ENCODE assay signal across 8 mouse cellular contexts in the genomic region with DNA sequence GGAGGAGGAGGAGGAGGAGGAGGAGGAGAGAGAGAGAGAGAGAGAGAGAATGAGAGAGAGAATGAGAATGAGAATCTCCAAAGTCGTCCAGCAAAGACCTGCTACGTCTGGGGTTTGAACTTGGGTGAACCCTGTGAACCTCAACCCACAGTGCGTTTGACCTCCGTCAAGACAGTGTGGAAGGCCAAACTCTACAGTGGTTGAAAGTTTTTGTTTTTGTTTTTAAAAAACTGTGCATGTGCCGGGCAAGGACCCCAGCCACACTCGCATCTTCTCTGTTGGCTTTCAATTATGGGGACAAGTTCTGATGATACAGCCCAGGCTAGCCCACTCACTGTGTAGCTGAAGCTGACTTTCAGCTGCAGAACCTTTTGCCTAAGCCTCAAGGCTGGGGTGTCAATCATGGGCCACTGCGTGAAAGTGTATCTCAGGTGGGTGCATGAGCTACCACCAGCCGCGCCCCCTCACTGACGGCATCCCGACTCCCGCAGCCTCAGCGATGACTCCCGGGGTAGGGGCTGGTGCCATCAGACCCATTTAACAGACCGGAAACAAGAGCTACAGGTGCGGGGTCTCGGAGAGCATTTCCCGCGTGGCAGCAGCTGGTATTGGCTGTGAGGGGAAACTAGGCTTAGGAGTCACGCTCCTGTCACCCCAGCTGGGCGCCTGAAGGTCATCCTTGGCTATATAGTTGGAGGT. TPM values are rescaled to one million over a fixed set of nuclear protein-coding genes. Genes with fewer than 3 reads are reported as not detected.
A peak's percentile ranks its signal among the peaks of the same experiment; 100 is the strongest.
DNase-seq lines count a peak whose midpoint lies in the region; ATAC-seq and TF ChIP-seq lines count a peak whose summit lies in the region.

No protein-coding gene starts in this region.

- H3K27me3 ChIP-seq in CH12.LX (replicated peaks), result peaks cover 25% of the 10 kb centered on the region
- no peaks in the 10 kb centered on the region for H3K27me3 ChIP-seq in forebrain, postnatal 0 days (ENCODE audit: insufficient read depth, low read length)
- H3K27me3 ChIP-seq in neural tube, embryonic 11.5 days (ENCODE audit: control insufficient read depth, insufficient read depth, low read length), result peaks cover 28% of the 10 kb centered on the region

- intact Hi-C loops in gastrocnemius, adult 2 months (cut with DNase I), result no loop called here
- intact Hi-C loops in left cerebral cortex, postnatal 36 days (cut with DNase I), result no loop called here

- H3K4me2 ChIP-seq in CH12.LX (ENCODE audit: insufficient read depth, low read depth, poor library complexity, severe bottlenecking), result no peak overlapping the region; the same call in 1 of the 2 replicates
- peak overlapping the region; percentile 53 for H3K4me2 ChIP-seq in forebrain, postnatal 0 days (ENCODE audit: low read depth)
- H3K4me2 ChIP-seq in neural tube, embryonic 11.5 days (ENCODE audit: low read depth), result no peak overlapping the region

- peaks cover 34 to 61% of the 10 kb centered on the region in 2 experiments for H3K4me1 ChIP-seq in CH12.LX (ENCODE audit: control insufficient read depth in 1 of 2, insufficient read depth in 2 of 2)
- peaks cover 12% of the 10 kb centered on the region; the same call in 1 of the 2 replicates for H3K4me1 ChIP-seq in forebrain, postnatal 0 days (ENCODE audit: insufficient read depth)
- H3K4me1 ChIP-seq in neural tube, embryonic 11.5 days (ENCODE audit: control insufficient read depth, insufficient read depth, low read length), result peaks cover 6% of the 10 kb centered on the region; the same call in 1 of the 2 replicates

- no peak for TF ChIP-seq CTCF in gastrocnemius, adult 2 months (IDR thresholded peaks at IDR 0.05)
- no peak for TF ChIP-seq CTCF in CH12.LX (conservative IDR thresholded peaks at IDR 0.05 in 1 of 2, IDR thresholded peaks at IDR 0.05 in 1 of 2; ENCODE audit: low read depth in 2 of 2, low read length in 2 of 2)
- TF ChIP-seq CTCF in forebrain, postnatal 0 days (IDR thresholded peaks at IDR 0.05; ENCODE audit: low read depth), result peak; percentile 24; the same call in 1 of the 2 replicates

- H3K36me3 ChIP-seq in CH12.LX (replicated peaks in 1 of 2; ENCODE audit: control insufficient read depth in 1 of 2, insufficient read depth in 1 of 2, low read length in 1 of 2), result no peaks in the 10 kb centered on the region
- H3K36me3 ChIP-seq in forebrain, postnatal 0 days (ENCODE audit: insufficient read depth), result no peaks in the 10 kb centered on the region
- H3K36me3 ChIP-seq in neural tube, embryonic 11.5 days (ENCODE audit: control insufficient read depth, insufficient read depth, low read length), result no peaks in the 10 kb centered on the region

- peak; percentile 2 for ATAC-seq in forebrain, postnatal 0 days
- 0 out of 2 replicates have a peak, but pooled peaks have one; percentile 2 for ATAC-seq in neural tube, embryonic 11.5 days (ENCODE audit: insufficient read depth, low FRiP score, low TSS enrichment)

- no peak for TF ChIP-seq RAD21 in CH12.LX (IDR thresholded peaks at IDR 0.05; ENCODE audit: low read depth, low read length)

- TF ChIP-seq EP300 in CH12.LX (IDR thresholded peaks at IDR 0.05; ENCODE audit: low read length), result no peak

- H3K79me2 ChIP-seq in CH12.LX (replicated peaks; ENCODE audit: control insufficient read depth, extremely low read depth, insufficient read depth, poor library complexity, severe bottlenecking), result no peaks in the 10 kb centered on the region

- no peak for DNase-seq in gastrocnemius, adult 2 months
- no peak for DNase-seq in gastrocnemius, postnatal 25 days
- no peak for DNase-seq in CH12.LX (ENCODE audit: extremely low read depth)
- DNase-seq in forebrain, postnatal 0 days, result no peak
- DNase-seq in kidney, postnatal 14 days, result peak; percentile 26
- no peak for DNase-seq in neural tube, embryonic 11.5 days (ENCODE audit: low spot score)
- no peak for DNase-seq in left cerebral cortex, postnatal 36 days (ENCODE audit: low spot score in 2 of 2)
- no peak for DNase-seq in spleen, adult 18-20 months

- no peaks in the 10 kb centered on the region for H3K9me3 ChIP-seq in CH12.LX (replicated peaks; ENCODE audit: low read length)
- H3K9me3 ChIP-seq in forebrain, postnatal 0 days (ENCODE audit: low read length), result no peaks in the 10 kb centered on the region
- H3K9me3 ChIP-seq in neural tube, embryonic 11.5 days (ENCODE audit: control insufficient read depth, low read length), result no peaks in the 10 kb centered on the region

- peak overlapping the region; percentile 52 for H3K4me3 ChIP-seq in gastrocnemius, adult 2 months
- no peak overlapping the region for H3K4me3 ChIP-seq in CH12.LX (replicated peaks in 1 of 3; ENCODE audit: low read depth in 2 of 3, low read length in 2 of 3, poor library complexity in 1 of 3)
- H3K4me3 ChIP-seq in forebrain, postnatal 0 days (ENCODE audit: low read depth, low read length), result peak overlapping the region; percentile 18
- peak overlapping the region; percentile 1; the same call in 1 of the 2 replicates for H3K4me3 ChIP-seq in neural tube, embryonic 11.5 days (ENCODE audit: low read depth, low read length)

- in situ Hi-C loops in CH12.LX (cut with MboI; ENCODE audit: low pct_ligation_motif_present, low pct_unique_long_range_greater_than_20kb, low sequenced_read_pairs), result no loop called here

- H3K27ac ChIP-seq in gastrocnemius, adult 2 months, result peak overlapping the region; percentile 96
- no peak overlapping the region for H3K27ac ChIP-seq in CH12.LX (ENCODE audit: insufficient read depth, low read depth)
- peak overlapping the region; percentile 10; the same call in 1 of the 2 replicates for H3K27ac ChIP-seq in forebrain, postnatal 0 days (ENCODE audit: low read depth, low read length)
- 0 out of 2 replicates have a peak overlapping the region, but pooled peaks have one; percentile 6 for H3K27ac ChIP-seq in neural tube, embryonic 11.5 days (ENCODE audit: low read depth, low read length)

- dilution Hi-C loops in CH12.LX (cut with MboI; ENCODE audit: extremely low pct_ligation_motif_present, extremely low pct_unique_long_range_greater_than_20kb, low sequenced_read_pairs), result no loop called here

- no peak overlapping the region for H3K9ac ChIP-seq in CH12.LX (ENCODE audit: insufficient read depth, low read depth)
- 0 out of 2 replicates have a peak overlapping the region, but pooled peaks have one; percentile 6 for H3K9ac ChIP-seq in forebrain, postnatal 0 days
- no peak overlapping the region for H3K9ac ChIP-seq in neural tube, embryonic 11.5 days (ENCODE audit: low read length)

- 62% methylated on average over 21 of the region's 21 CpGs for WGBS in forebrain, postnatal 0 days
- WGBS in neural tube, embryonic 11.5 days, result 64% methylated on average over 21 of the region's 21 CpGs

- TF ChIP-seq POLR2A in CH12.LX (IDR thresholded peaks at IDR 0.05; ENCODE audit: low read depth, low read length), result no peak

RNA-seq across cellular contexts. Expression of gene Nfic, which starts 23.1 kb away (rescaled TPM):
- 100 to 1,000 TPM; 207 to 215 TPM for total RNA-seq in gastrocnemius, adult 2 months (2021)
- total RNA-seq in gastrocnemius, postnatal 25 days (2021), result 100 to 1,000 TPM; 215 to 268 TPM
- total RNA-seq in CH12.LX (2012; rRNA removed) (4.4 and 4.7 TPM in 2 replicates), CH12.LX (2014; rRNA removed) (0.07 and 0.34 TPM in 2 replicates)
- 3.8 and 4.0 TPM in 2 replicates for polyA plus RNA-seq in CH12.LX (2012; ENCODE audit: insufficient read length, low read depth)
- total RNA-seq in forebrain, postnatal 0 days (2014; rRNA removed), result 9.0 and 14.5 TPM in 2 replicates
- polyA plus RNA-seq in forebrain, postnatal 0 days (2015; fragmentation: Nextera tagmentation; extraction: Ambion mirVana), result 14.8 and 23.1 TPM in 2 replicates
- 16.8 TPM in 2 replicates for polyA plus RNA-seq in neural tube, embryonic 11.5 days (2014; fragmentation: Nextera tagmentation; extraction: Ambion mirVana)
- 10 to 100 TPM; 87.9 to 96.9 TPM for total RNA-seq in left cerebral cortex, postnatal 36 days (2021)

RNA-seq across cellular contexts. Expression of gene Smim24, which starts 39.5 kb away (rescaled TPM):
- not detected for total RNA-seq in gastrocnemius, adult 2 months (2021)
- total RNA-seq in gastrocnemius, postnatal 25 days (2021), result under 1 TPM in 1 of 2 experiments, not detected in 1; 0.67 TPM
- total RNA-seq in CH12.LX (2012; rRNA removed), result 0.13 and 0.34 TPM in 2 replicates
- not detected in 2 replicates for total RNA-seq in CH12.LX (2014; rRNA removed)
- 0.64 TPM in 1 of 2 replicates, not detected in the other for polyA plus RNA-seq in CH12.LX (2012; ENCODE audit: insufficient read length, low read depth)
- 0.77 and 1.3 TPM in 2 replicates for total RNA-seq in forebrain, postnatal 0 days (2014; rRNA removed)
- 1.7 TPM in 2 replicates for polyA plus RNA-seq in forebrain, postnatal 0 days (2015; fragmentation: Nextera tagmentation; extraction: Ambion mirVana)
- 1.9 and 3.5 TPM in 2 replicates for polyA plus RNA-seq in neural tube, embryonic 11.5 days (2014; fragmentation: Nextera tagmentation; extraction: Ambion mirVana)
- total RNA-seq in left cerebral cortex, postnatal 36 days (2021), result under 1 TPM; 0.77 to 0.94 TPM

RNA-seq across cellular contexts. Expression of gene Gm48552, which starts 43.5 kb away (rescaled TPM):
- 1 to 10 TPM in 1 of 2 experiments, under 1 TPM in 1; 0.84 to 1.0 TPM for total RNA-seq in gastrocnemius, adult 2 months (2021)
- total RNA-seq in gastrocnemius, postnatal 25 days (2021), result under 1 TPM in 1 of 2 experiments, not detected in 1; 0.59 TPM
- 0.29 and 1.1 TPM in 2 replicates for total RNA-seq in CH12.LX (2012; rRNA removed)
- total RNA-seq in CH12.LX (2014; rRNA removed), result 0.65 and 0.98 TPM in 2 replicates
- 0.46 and 1.2 TPM in 2 replicates for polyA plus RNA-seq in CH12.LX (2012; ENCODE audit: insufficient read length, low read depth)
- total RNA-seq in forebrain, postnatal 0 days (2014; rRNA removed), result 5.8 and 16.6 TPM in 2 replicates
- polyA plus RNA-seq in forebrain, postnatal 0 days (2015; fragmentation: Nextera tagmentation; extraction: Ambion mirVana), result 1.9 and 3.7 TPM in 2 replicates
- polyA plus RNA-seq in neural tube, embryonic 11.5 days (2014; fragmentation: Nextera tagmentation; extraction: Ambion mirVana), result 0.97 and 1.3 TPM in 2 replicates
- total RNA-seq in left cerebral cortex, postnatal 36 days (2021), result 1 to 10 TPM; 1.9 to 4.9 TPM

RNA-seq across cellular contexts. Expression of gene Gm48551, which starts 48.1 kb away (rescaled TPM):
- total RNA-seq in gastrocnemius, adult 2 months (2021), result 1 to 10 TPM in 1 of 2 experiments, under 1 TPM in 1; 0.87 to 2.8 TPM
- total RNA-seq in gastrocnemius, postnatal 25 days (2021), result 1 to 10 TPM in 1 of 2 experiments, under 1 TPM in 1; 0.78 to 1.0 TPM
- 1.2 and 1.5 TPM in 2 replicates for total RNA-seq in CH12.LX (2012; rRNA removed)
- 0.96 and 1.0 TPM in 2 replicates for total RNA-seq in CH12.LX (2014; rRNA removed)
- 3.2 and 3.4 TPM in 2 replicates for polyA plus RNA-seq in CH12.LX (2012; ENCODE audit: insufficient read length, low read depth)
- 2.5 and 3.3 TPM in 2 replicates for total RNA-seq in forebrain, postnatal 0 days (2014; rRNA removed)
- polyA plus RNA-seq in forebrain, postnatal 0 days (2015; fragmentation: Nextera tagmentation; extraction: Ambion mirVana), result 5.0 and 7.3 TPM in 2 replicates
- polyA plus RNA-seq in neural tube, embryonic 11.5 days (2014; fragmentation: Nextera tagmentation; extraction: Ambion mirVana), result 1.7 and 3.0 TPM in 2 replicates
- total RNA-seq in left cerebral cortex, postnatal 36 days (2021), result 1 to 10 TPM; 2.5 to 4.3 TPM

RNA-seq across cellular contexts. Expression of gene Dohh, which starts 48.1 kb away (rescaled TPM):
- 10 to 100 TPM; 38.1 to 39.8 TPM for total RNA-seq in gastrocnemius, adult 2 months (2021)
- total RNA-seq in gastrocnemius, postnatal 25 days (2021), result 10 to 100 TPM; 41.1 to 41.2 TPM
- total RNA-seq in CH12.LX (2012; rRNA removed) (131 and 143 TPM in 2 replicates), CH12.LX (2014; rRNA removed) (81.7 and 83.0 TPM in 2 replicates)
- 78.2 and 93.5 TPM in 2 replicates for polyA plus RNA-seq in CH12.LX (2012; ENCODE audit: insufficient read length, low read depth)
- total RNA-seq in forebrain, postnatal 0 days (2014; rRNA removed), result 126 and 139 TPM in 2 replicates
- polyA plus RNA-seq in forebrain, postnatal 0 days (2015; fragmentation: Nextera tagmentation; extraction: Ambion mirVana), result 111 and 125 TPM in 2 replicates
- polyA plus RNA-seq in neural tube, embryonic 11.5 days (2014; fragmentation: Nextera tagmentation; extraction: Ambion mirVana), result 64.1 and 76.1 TPM in 2 replicates
- 100 to 1,000 TPM in 1 of 2 experiments, 10 to 100 TPM in 1; 80.0 to 103 TPM for total RNA-seq in left cerebral cortex, postnatal 36 days (2021)

Comparison
In these comparisons a context has a peak if more than half of its experiments do, and no peak if none do; other contexts are left out.
1. H3K4me3 ChIP-seq: peak in gastrocnemius, adult 2 months (single experiment), forebrain, postnatal 0 days (single experiment) and neural tube, embryonic 11.5 days (single experiment); none in CH12.LX (0 of 3).